Mouse (Mus musculus) embryonic fibroblast, embryonic 13.5 days (primary cell): ENCODE data around the gene Gpr22.

ENCODE experiments used
- CTCF ChIP-seq: IDR thresholded peaks from 2 replicates; pipeline ENCODE4 v1.5.1; 2011; ENCODE audit warnings: mild to moderate bottlenecking, control low read depth, low read length, moderate library complexity, borderline replicate concordance; ENCODE audit not compliant: insufficient read depth
- POLR2A ChIP-seq: IDR thresholded peaks from 2 replicates; pipeline ENCODE4 v1.6.1; 2011; ENCODE audit warnings: low read depth, mild to moderate bottlenecking, control low read depth, low read length, moderate library complexity

- TF ChIP-seq POLR2A = no peak
- TF ChIP-seq CTCF = no peak
These were observed 27.1 kb downstream of the Gpr22 start for GRCm38 (mm10) chr12:31686679-31687078.
